ENCODE assay signal across 20 mouse cellular contexts in the genomic region with DNA sequence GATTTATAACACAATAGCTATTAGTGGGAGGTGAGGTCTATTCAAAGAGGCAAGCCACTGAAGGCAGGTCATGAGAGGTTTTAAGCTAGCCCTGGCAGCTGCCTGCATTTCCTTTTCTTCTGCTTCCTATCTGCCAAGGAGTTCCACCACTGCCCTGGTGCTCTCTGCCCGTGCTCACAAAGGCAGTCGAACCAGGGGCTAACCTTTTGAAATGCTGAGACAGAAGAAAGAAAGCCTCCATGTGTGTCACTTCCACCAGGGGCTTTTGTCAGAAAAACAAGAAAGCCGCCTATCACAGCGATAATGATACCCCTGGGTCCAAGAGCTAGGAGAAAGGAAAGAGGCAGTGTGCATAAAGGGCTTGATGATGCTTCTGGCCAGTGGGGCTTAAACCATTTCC.
DNase-seq lines count a peak whose midpoint lies in the region; ATAC-seq and TF ChIP-seq lines count a peak whose summit lies in the region.
"Had no signal": no experiment of that assay in that cellular context is flagged by ENCODE, and none has a peak within 500 bp of the region (broad histone marks: within the 10 kb centered on the region; RNA-seq: fewer than 3 reads in every experiment).

No protein-coding gene starts in this region.

- ATAC-seq in forebrain, embryonic 11.5 days (replicated peaks; ENCODE audit: low FRiP score): peak; percentile 51; the same call in 1 of the 2 replicates
- ATAC-seq in forebrain, embryonic 12.5 days (ENCODE audit: low FRiP score): no peak; the same call in 1 of the 2 replicates
- peak; percentile 44; the same call in 1 of the 2 replicates for ATAC-seq in midbrain, embryonic 11.5 days (ENCODE audit: low FRiP score)
- ATAC-seq in midbrain, postnatal 0 days (ENCODE audit: low FRiP score): no peak
- ATAC-seq: activated CD4-positive, CD25-positive, alpha-beta regulatory T cell, adult 4 months; hindbrain, embryonic 16.5 days; inflammation-experienced regulatory T-cells, adult 6 months; intestine, postnatal 0 days; Patski had no signal

- H3K9me3 ChIP-seq in forebrain, embryonic 11.5 days (ENCODE audit: control insufficient read depth, low read length): no peaks in the 10 kb centered on the region
- no peaks in the 10 kb centered on the region for H3K9me3 ChIP-seq in forebrain, embryonic 12.5 days
- no peaks in the 10 kb centered on the region for H3K9me3 ChIP-seq in midbrain, embryonic 11.5 days (ENCODE audit: control insufficient read depth, low read length)
- no peaks in the 10 kb centered on the region for H3K9me3 ChIP-seq in midbrain, postnatal 0 days (ENCODE audit: low read length)
- H3K9me3 ChIP-seq: embryonic facial prominence, embryonic 10.5 days; heart, embryonic 13.5 days; hindbrain, embryonic 12.5 days had no signal

- no peak for TF ChIP-seq POLR2A in brain, embryonic 14.5 days (IDR thresholded peaks at IDR 0.05; ENCODE audit: borderline replicate concordance, extremely low read depth, insufficient read depth, insufficient read length, poor library complexity, severe bottlenecking)

- H3K27ac ChIP-seq in forebrain, embryonic 11.5 days (ENCODE audit: low read depth, low read length): no peak overlapping the region
- no peak overlapping the region for H3K27ac ChIP-seq in forebrain, embryonic 12.5 days
- no peak overlapping the region for H3K27ac ChIP-seq in midbrain, embryonic 11.5 days (ENCODE audit: low read depth, low read length)
- H3K27ac ChIP-seq in midbrain, postnatal 0 days (ENCODE audit: low read depth, low read length): no peak overlapping the region
- H3K27ac ChIP-seq: embryonic facial prominence, embryonic 10.5 days; heart, embryonic 13.5 days; hindbrain, embryonic 12.5 days had no signal

- H3K27me3 ChIP-seq in forebrain, embryonic 11.5 days (ENCODE audit: control insufficient read depth, insufficient read depth, low read length): no peaks in the 10 kb centered on the region
- peaks cover 8% of the 10 kb centered on the region; the same call in 1 of the 2 replicates for H3K27me3 ChIP-seq in forebrain, embryonic 12.5 days
- H3K27me3 ChIP-seq in midbrain, embryonic 11.5 days (ENCODE audit: control insufficient read depth, insufficient read depth, low read length): no peaks in the 10 kb centered on the region
- H3K27me3 ChIP-seq in midbrain, postnatal 0 days (ENCODE audit: insufficient read depth, low read length): no peaks in the 10 kb centered on the region
- H3K27me3 ChIP-seq: heart, embryonic 13.5 days; hindbrain, embryonic 12.5 days; Patski had no signal

- TF ChIP-seq CTCF in midbrain, postnatal 0 days (IDR thresholded peaks at IDR 0.05): no peak
- TF ChIP-seq CTCF in brain, embryonic 14.5 days (IDR thresholded peaks at IDR 0.05; ENCODE audit: borderline replicate concordance, extremely low read depth, insufficient read depth, insufficient read length): no peak

- no peaks in the 10 kb centered on the region for H3K36me3 ChIP-seq in forebrain, embryonic 11.5 days (ENCODE audit: control insufficient read depth, insufficient read depth, low read length)
- no peaks in the 10 kb centered on the region for H3K36me3 ChIP-seq in forebrain, embryonic 12.5 days (replicated peaks)
- no peaks in the 10 kb centered on the region for H3K36me3 ChIP-seq in midbrain, embryonic 11.5 days (ENCODE audit: control insufficient read depth, insufficient read depth, low read length)
- H3K36me3 ChIP-seq in midbrain, postnatal 0 days (ENCODE audit: insufficient read depth, low read length): no peaks in the 10 kb centered on the region
- H3K36me3 ChIP-seq: embryonic facial prominence, embryonic 10.5 days; heart, embryonic 13.5 days; hindbrain, embryonic 12.5 days had no signal

- no peak overlapping the region for H3K4me2 ChIP-seq in forebrain, embryonic 11.5 days (ENCODE audit: low read depth, low read length, severe bottlenecking)
- no peak overlapping the region for H3K4me2 ChIP-seq in forebrain, embryonic 12.5 days
- no peak overlapping the region for H3K4me2 ChIP-seq in midbrain, embryonic 11.5 days
- no peak overlapping the region for H3K4me2 ChIP-seq in midbrain, postnatal 0 days (ENCODE audit: low read depth, low read length, poor library complexity, severe bottlenecking)
- H3K4me2 ChIP-seq: heart, embryonic 13.5 days; hindbrain, embryonic 12.5 days had no signal

- H3K4me1 ChIP-seq in forebrain, embryonic 11.5 days (replicated peaks; ENCODE audit: control insufficient read depth, insufficient read depth, low read length): peaks cover 2% of the 10 kb centered on the region; the same call in 1 of the 2 replicates
- H3K4me1 ChIP-seq in forebrain, embryonic 12.5 days: peaks cover 6% of the 10 kb centered on the region; the same call in 1 of the 2 replicates
- no peaks in the 10 kb centered on the region; the same call in 1 of the 2 replicates for H3K4me1 ChIP-seq in midbrain, embryonic 11.5 days (ENCODE audit: control insufficient read depth, insufficient read depth, low read length)
- H3K4me1 ChIP-seq in midbrain, postnatal 0 days (ENCODE audit: insufficient read depth, low read length): no peaks in the 10 kb centered on the region
- H3K4me1 ChIP-seq: heart, embryonic 13.5 days had no signal

- 5% methylated on average over 4 of the region's 4 CpGs for WGBS in forebrain, embryonic 11.5 days
- 9% methylated on average over 4 of the region's 4 CpGs for WGBS in forebrain, embryonic 12.5 days
- 16% methylated on average over 4 of the region's 4 CpGs for WGBS in midbrain, embryonic 11.5 days
- WGBS in midbrain, postnatal 0 days: 17% methylated on average over 4 of the region's 4 CpGs

- no peak overlapping the region; the same call in 1 of the 2 replicates for H3K9ac ChIP-seq in forebrain, embryonic 11.5 days (ENCODE audit: low read length)
- no peak overlapping the region for H3K9ac ChIP-seq in forebrain, embryonic 12.5 days
- H3K9ac ChIP-seq in midbrain, embryonic 11.5 days (ENCODE audit: low read length): no peak overlapping the region
- H3K9ac ChIP-seq in midbrain, postnatal 0 days (replicated peaks; ENCODE audit: low read length, poor library complexity, severe bottlenecking): no peak overlapping the region
- H3K9ac ChIP-seq: heart, embryonic 13.5 days; hindbrain, embryonic 12.5 days had no signal

- peak; percentile 53 for DNase-seq in forebrain, embryonic 11.5 days (ENCODE audit: low spot score)
- peak; percentile 82 for DNase-seq in midbrain, embryonic 11.5 days (ENCODE audit: low spot score, missing footprints)
- DNase-seq in midbrain, postnatal 0 days (ENCODE audit: low spot score): no peak
- peak; percentile 47 for DNase-seq in brain, embryonic 14.5 days (ENCODE audit: low read depth)
- DNase-seq in embryo, embryonic 11 days: peak; percentile 16
- no peak for DNase-seq in c-Kit-positive CD71-positive TER-119-positive erythroid progenitor cells, embryonic 14.5 days (ENCODE audit: low spot score)
- DNase-seq: adrenal gland, postnatal 14 days; cerebellum, adult 2 months; cerebellum, postnatal 10 days; gastrocnemius, postnatal 14 days; heart, postnatal 4 days had no signal

- H3K4me3 ChIP-seq in forebrain, embryonic 11.5 days (ENCODE audit: low read depth, low read length): no peak overlapping the region
- H3K4me3 ChIP-seq in forebrain, embryonic 12.5 days (replicated peaks): no peak overlapping the region
- no peak overlapping the region for H3K4me3 ChIP-seq in midbrain, embryonic 11.5 days (ENCODE audit: low read depth, low read length)
- no peak overlapping the region for H3K4me3 ChIP-seq in midbrain, postnatal 0 days (ENCODE audit: low read depth, low read length)
- H3K4me3 ChIP-seq: embryonic facial prominence, embryonic 10.5 days; heart, embryonic 13.5 days; hindbrain, embryonic 12.5 days had no signal

Comparison
In these comparisons a context has a peak if more than half of its experiments do, and no peak if none do; other contexts are left out.
1. ATAC-seq: peak in forebrain, embryonic 11.5 days (single experiment) and midbrain, embryonic 11.5 days (single experiment); none in forebrain, embryonic 12.5 days (single experiment) and midbrain, postnatal 0 days (single experiment).
2. DNase-seq: peak in forebrain, embryonic 11.5 days (single experiment), midbrain, embryonic 11.5 days (single experiment), brain, embryonic 14.5 days (single experiment) and embryo, embryonic 11 days (single experiment); none in midbrain, postnatal 0 days (single experiment) and c-Kit-positive CD71-positive TER-119-positive erythroid progenitor cells, embryonic 14.5 days (single experiment).